Mouse (Mus musculus): ENCODE measurements around the gene Hagh.

Hagh gene

GRCm38 (mm10) chr17:24839842-24840241 is at the start of gene Hagh:
Gene Hagh, plus strand, starts transcription at chr17:24840143.
- DNase-seq (ENCODE audit: low spot score): no peak

- no peak for DNase-seq (ENCODE audit: low spot score)
Observed at GRCm38 (mm10) chr17:24792190-24792589, 47.8 kb upstream of the Hagh start.

GRCm38 (mm10) chr17:24794791-24795190 is 45.2 kb upstream of the Hagh start:
- no peak for DNase-seq (ENCODE audit: low spot score)

- no peak for DNase-seq (ENCODE audit: low spot score)
Observed at GRCm38 (mm10) chr17:24796969-24797368, 43.0 kb upstream of the Hagh start.

- no peak for DNase-seq (ENCODE audit: low spot score)
Observed at GRCm38 (mm10) chr17:24798229-24798628, 41.7 kb upstream of the Hagh start.

GRCm38 (mm10) chr17:24799476-24799875 is 40.5 kb upstream of the Hagh start:
- DNase-seq (ENCODE audit: low spot score): no peak

- no peak for DNase-seq (ENCODE audit: low spot score)
Observed at GRCm38 (mm10) chr17:24800524-24800923, 39.4 kb upstream of the Hagh start.

- DNase-seq (ENCODE audit: low spot score): peak; percentile 85
Observed at GRCm38 (mm10) chr17:24803952-24804951, 35.7 kb upstream of the Hagh start, which contains the start of gene Meiob. Gene Meiob, plus strand, starts transcription at chr17:24804289.

- DNase-seq (ENCODE audit: low spot score): no peak
Observed at GRCm38 (mm10) chr17:24811211-24811610, 28.7 kb upstream of the Hagh start.

- DNase-seq (ENCODE audit: low spot score): no peak
Observed at GRCm38 (mm10) chr17:24812215-24812614, 27.7 kb upstream of the Hagh start.

GRCm38 (mm10) chr17:24815256-24815655 is 24.7 kb upstream of the Hagh start:
- no peak for DNase-seq (ENCODE audit: low spot score)

GRCm38 (mm10) chr17:24817503-24817902 is 22.4 kb upstream of the Hagh start:
- DNase-seq (ENCODE audit: low spot score): no peak

- DNase-seq (ENCODE audit: low spot score): no peak
Observed at GRCm38 (mm10) chr17:24818172-24818571, 21.8 kb upstream of the Hagh start.

- no peak for DNase-seq (ENCODE audit: low spot score)
Observed at GRCm38 (mm10) chr17:24819469-24819868, 20.5 kb upstream of the Hagh start.

GRCm38 (mm10) chr17:24821351-24822280 is 18.3 kb upstream of the Hagh start:
- no peak for DNase-seq (ENCODE audit: low spot score)

- no peak for DNase-seq (ENCODE audit: low spot score)
Observed at GRCm38 (mm10) chr17:24840341-24840740, 398 bp downstream of the Hagh start.

- DNase-seq (ENCODE audit: low spot score): peak; percentile 13
Observed at GRCm38 (mm10) chr17:24841133-24841532, 1.2 kb downstream of the Hagh start.

- no peak for DNase-seq (ENCODE audit: low spot score)
Observed at GRCm38 (mm10) chr17:24842631-24843030, 2.7 kb downstream of the Hagh start.

- DNase-seq (ENCODE audit: low spot score): no peak
Observed at GRCm38 (mm10) chr17:24844525-24844924, 4.6 kb downstream of the Hagh start.

- no peak for DNase-seq (ENCODE audit: low spot score)
Observed at GRCm38 (mm10) chr17:24847386-24847785, 7.4 kb downstream of the Hagh start.

GRCm38 (mm10) chr17:24848600-24849031 is 8.7 kb downstream of the Hagh start:
- DNase-seq (ENCODE audit: low spot score): peak; percentile 75

- no peak for DNase-seq (ENCODE audit: low spot score)
Observed at GRCm38 (mm10) chr17:24849733-24850064, 9.8 kb downstream of the Hagh start.
